Mouse (Mus musculus) skeletal muscle tissue, postnatal 0 days (tissue): Measurements from ENCODE around the gene Gnai2. TPM values are rescaled to one million over a fixed set of nuclear protein-coding genes. Genes with fewer than 3 reads are reported as not detected.

Experiments
- polyA plus RNA-seq: library from polyadenylated mRNA; unstranded; fragments of >200 nt; fragmentation: Nextera tagmentation; extraction: Ambion mirVana; gene quantifications from 2 replicates; pipeline ENCODE4 v1.2.1, GENCODE M21; 2015

Gnai2 gene
- polyA plus RNA-seq: 200 and 252 TPM in 2 replicates

DNA sequence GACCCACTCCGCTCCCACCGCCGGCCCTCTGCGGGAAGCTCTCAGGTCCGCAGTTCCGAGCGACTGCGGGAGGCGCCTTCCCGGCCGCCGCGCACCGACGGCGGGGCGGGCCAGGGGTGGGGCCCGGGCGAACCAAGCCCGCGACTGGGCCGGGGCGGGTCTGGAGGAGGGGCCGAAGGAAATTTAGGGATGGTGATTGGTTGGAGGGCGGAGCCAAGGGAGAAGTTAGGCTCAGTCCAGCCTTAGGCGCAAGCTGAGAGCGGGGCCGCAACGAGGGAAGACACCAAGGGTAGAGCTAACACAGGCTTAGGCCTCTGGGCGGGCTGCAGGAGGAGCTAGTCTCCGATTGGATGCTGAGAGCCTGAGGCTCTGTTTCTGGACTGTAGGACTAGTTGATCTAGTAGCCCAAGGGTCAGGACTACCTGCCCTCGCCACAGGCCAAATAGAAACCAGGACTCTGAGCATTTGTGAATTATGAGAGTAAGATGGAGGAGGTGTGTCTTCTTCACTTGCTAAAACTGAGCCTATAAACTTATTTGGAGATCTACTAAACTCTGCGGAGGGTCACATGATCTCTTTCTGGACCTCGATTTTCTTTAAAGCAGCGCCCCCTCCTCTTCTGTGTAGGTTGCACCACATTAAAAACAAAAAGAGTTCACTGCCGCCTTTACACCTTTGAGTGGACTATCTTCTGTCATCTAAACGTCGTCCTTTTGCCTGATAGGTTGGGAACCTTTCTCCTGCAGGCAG lies at the start of gene Gnai2:
Gnai2 (minus strand) TSS at position 89 of the 750 bp plus-strand sequence.

DNA sequence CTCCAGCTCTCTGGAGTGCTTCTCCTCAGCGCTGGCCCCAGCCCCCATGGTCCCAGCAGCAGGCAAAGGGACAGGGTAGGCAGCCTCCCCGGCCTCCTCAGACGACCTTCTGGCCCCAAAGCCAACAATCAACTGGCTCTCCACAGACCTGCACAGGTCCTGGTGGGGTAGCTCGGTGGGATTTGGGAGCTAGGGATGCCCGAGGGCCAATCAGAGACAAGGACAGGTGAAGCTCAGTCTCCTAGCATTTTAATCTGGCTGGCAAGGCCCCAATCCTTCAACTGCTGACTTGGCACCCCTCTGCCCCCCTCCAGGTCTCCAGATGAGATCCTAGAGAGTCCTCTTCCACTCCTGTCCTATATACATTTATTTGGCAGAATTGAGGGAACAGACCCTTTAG lies 44.3 kb upstream of the Gnai2 start, which contains the start of gene Gnat1:
Gnat1 (minus strand) TSS at position 212 of the 400 bp plus-strand sequence.

DNA sequence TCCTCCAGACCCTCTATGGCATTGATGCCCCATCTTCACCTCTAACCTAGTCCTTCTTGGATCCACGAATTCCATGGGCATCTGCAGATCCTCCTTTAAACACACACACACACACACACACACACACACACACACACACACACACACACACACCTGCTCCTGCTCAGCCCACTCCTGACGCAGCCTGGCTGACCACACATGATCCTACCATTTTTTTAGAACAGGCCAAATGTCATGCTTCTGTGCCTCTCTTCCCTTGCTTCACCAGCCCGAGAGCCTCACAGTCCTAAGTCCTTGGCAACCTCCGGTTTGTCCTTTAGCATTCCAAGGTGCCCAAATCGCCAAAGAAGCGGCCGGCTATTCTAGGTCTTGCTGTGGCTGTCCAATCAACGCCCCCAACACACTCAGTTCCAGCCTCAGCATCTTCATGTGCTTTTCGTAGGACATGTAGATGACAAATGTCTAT lies 34.3 kb upstream of the Gnai2 start, which contains the start of gene Slc38a3:
Slc38a3 (minus strand) TSS at position 51 of the 466 bp plus-strand sequence.

DNA sequence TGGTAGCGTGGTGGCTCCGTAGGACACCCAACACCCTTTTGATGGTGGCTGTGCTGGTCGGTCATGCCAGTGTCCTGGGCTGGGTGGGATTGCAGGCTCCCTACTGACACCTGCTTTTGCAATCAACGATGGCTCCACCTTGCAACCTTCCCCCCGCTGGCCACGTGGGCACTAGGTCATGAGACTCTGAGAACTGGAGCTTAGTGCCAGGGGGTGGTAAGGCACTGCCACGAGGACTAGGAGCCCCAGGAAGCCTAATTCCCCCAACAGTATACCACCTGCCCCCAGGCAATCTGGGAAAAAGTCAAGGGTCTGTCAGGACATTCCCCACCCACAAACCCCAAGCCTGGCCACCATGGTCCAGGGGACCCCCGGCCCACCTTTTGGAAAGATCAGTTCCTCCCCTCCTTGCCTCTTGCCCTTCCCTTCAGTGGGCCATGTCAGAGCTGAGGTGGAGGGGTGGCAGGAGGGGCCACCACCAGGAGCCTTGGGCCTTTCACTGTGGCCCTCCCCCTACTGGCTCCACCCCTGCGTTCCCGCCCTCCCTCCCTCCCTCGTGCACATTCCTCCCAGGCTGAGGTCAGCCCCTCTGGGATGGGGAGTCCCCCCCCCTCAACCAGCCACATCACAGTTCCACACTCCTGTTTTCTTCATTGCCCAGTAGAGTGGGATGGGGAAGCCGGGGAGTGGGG lies 26.3 kb downstream of the Gnai2 start, which contains the start of gene Sema3b:
Sema3b (minus strand) TSS at position 489 of the 692 bp plus-strand sequence.

DNA sequence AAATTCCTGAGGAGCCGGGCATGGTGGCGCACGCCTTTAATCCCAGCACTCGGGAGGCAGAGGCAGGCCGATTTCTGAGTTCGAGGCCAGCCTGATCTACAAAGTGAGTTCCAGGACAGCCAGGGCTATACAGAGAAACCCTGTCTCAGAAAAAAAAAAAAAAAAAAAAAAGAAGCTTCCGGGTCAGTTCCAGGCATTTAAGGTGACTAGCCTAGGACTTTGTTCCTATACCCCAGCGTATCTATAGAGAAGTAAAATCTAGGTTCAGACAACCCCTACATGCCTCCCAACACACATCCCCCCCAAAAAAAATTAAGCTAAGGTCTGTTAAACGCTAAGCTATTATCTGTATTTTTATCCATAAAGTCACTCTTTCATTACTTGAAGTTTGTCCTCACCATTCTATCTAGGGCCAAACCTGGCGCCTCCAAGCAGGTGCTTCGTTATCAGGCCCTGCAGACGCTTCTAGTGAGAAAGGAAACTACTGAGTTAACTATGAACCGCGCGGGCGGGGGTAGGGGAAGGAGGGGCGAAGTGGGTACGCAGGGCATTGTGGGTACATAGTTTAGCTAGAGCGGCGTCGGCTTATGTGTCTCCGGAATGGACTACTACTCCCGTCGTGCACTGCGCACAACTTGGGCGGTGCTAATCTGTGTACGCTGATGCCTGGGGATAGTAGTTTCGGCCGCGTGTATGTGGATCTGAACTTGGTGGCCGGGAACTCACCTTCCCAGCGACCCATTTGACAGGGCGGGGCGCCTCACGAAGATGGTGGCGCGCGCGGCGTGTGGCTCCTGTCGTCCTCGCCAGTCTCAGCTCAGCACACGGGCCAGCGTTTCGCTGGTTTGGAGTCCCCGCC lies 48.0 kb downstream of the Gnai2 start, which contains the start of gene Ifrd2:
Ifrd2 (plus strand) TSS at position 669 of the 859 bp plus-strand sequence.

DNA sequence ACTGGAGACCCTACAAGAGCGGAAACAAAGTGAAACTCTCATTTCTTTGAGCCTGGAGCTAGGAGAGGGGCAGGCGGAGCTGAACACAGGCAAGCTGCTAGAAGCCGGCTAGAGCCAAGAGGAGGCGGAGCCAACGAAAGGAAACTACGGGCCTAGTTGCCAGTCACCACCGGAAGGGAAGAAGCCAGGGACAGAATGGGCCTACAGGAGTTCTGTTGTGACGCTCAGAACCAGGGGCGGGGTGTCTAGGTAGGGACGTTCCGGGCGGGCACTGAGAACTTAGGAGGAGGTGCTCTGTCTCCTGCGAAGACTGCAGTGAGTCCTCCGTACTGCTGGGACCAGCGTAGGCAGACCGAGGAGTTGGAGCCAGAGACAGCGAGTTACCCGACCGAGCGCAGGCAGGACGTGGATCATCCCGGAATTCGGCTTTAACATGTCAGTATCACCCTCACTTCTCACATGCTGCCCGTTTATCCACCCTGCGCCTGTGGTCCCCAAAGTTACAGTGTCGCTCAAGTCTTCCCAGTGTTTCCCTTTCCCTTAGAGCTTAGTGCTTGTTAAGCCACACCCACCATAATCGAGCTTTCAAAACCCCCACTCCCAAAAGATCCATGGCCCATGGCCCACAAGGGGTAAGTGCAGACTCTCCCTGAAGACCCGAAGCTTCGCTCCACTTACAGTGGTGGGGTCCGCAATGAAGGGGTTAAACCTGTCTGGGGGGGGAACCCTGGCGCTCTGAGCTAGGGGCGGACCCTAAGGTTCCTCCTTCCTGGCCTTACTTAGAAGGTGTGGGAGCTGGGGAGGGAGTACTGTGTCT lies 54.5 kb downstream of the Gnai2 start, which contains the start of gene Hyal3:
Hyal3 (plus strand) TSS at position 318 of the 817 bp plus-strand sequence.

DNA sequence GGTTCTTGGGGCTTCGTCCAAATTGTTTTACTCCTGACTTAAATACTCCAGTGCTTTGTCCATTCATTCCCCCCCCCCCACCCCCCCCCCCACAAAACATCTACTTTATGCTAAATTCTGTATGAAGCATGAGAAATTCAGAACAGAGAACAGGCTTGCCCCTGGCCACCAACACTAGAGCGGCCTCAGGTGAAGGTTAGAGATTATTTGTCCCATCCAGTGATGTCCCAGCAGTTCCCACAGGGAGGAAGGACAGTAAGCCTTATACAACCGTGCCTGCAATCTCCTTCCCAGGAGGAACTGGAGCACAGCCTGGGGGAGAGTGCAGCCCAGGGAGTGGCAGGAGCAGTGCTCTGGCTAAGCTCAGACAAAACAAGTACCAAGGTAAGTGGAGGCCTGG lies 56.6 kb downstream of the Gnai2 start, which contains the start of gene Naa80:
Naa80 (plus strand) TSS at position 301 of the 400 bp plus-strand sequence.

DNA sequence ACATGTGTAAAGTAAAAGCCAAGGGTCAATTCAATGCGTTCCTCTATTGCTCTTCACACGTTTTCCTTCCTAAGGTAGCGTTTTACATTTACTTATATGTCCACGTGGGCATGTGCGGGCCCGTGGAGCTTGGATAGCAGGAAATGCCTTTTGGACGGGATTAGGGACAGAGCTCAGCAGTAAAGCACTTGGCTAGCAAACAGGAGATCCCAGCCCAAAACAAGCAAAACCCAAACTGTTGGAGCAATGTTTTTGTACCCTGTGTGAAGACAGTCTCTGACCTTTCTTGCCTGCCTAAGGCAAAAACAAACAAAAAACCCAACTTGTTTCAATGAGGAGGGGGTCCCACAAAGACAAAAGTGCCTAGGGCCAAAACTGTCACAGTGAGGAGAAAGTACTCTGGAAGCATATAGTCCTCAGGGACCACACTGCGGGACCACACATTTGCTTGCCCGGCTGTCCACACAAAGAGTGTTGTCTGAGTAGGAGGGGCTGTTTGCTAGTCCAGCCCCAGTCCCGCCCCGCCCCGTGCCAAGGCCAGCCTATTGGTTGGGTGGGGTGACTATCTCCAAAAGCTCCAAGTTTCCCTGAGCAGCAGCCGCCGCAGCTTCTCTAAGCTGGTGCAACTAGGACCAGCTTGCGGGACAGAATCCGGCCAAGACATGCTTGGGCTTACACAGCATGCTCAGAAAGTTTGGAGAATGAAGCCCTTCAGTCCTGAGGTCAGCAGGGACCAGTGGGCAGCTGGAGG lies 58.6 kb downstream of the Gnai2 start, which contains the start of gene Hyal1:
Hyal1 (plus strand) TSS at position 571 of the 751 bp plus-strand sequence.

DNA sequence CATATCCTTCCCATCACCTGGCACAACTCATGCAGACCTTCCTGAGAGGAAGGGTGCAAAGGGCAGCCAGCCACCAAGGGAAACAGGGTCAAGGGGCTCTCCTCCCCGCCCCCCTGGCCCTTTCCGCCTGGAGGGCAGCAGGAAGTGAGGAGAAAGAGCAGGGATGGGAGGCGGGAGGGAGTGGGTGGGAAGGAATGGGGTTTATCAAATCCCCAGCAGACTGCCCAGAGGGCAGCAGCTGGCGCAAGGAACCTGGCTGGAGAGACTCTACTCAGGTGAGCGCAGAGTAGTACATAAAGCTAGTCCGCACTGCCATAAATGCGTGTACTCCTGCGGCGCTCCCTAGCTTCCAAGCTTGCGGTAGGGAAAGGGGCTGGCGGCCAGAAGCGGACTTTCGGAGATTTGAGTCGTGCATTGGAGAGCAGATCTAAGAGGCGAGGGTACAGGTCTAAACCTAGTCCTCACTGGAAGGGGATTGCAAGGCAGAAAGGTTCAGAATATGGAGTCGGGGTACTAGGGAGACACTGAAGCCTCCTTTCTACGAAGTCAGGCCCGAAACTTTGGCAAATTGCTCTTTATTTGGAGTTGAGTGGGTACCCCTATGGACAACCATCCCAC lies 67.4 kb downstream of the Gnai2 start, which contains the start of gene Hyal2:
Hyal2 (plus strand) TSS at position 244 of the 618 bp plus-strand sequence.

Other genes with a start within 250 kb of the Gnai2 start
- gene Cacna2d2, start 235.8 kb downstream of the Gnai2 start, polyA plus RNA-seq: 0.15 and 0.21 TPM in 2 replicates
- gene Tmem115, start 101.4 kb downstream of the Gnai2 start, polyA plus RNA-seq: 33.1 and 36.2 TPM in 2 replicates
- gene Cyb561d2, start 93.2 kb downstream of the Gnai2 start, polyA plus RNA-seq: 8.3 and 10.3 TPM in 2 replicates
- 15.7 and 18.0 TPM in 2 replicates for gene Nprl2, start 93.1 kb downstream of the Gnai2 start, polyA plus RNA-seq
- 0.33 TPM in 1 of 2 replicates, not detected in the other for gene Zmynd10, start 88.1 kb downstream of the Gnai2 start, polyA plus RNA-seq
- 33.8 and 39.4 TPM in 2 replicates for gene Rassf1, start 83.8 kb downstream of the Gnai2 start, polyA plus RNA-seq
- 34.6 and 34.7 TPM in 2 replicates for gene Tusc2, start 72.1 kb downstream of the Gnai2 start, polyA plus RNA-seq
- gene Hyal2, start 67.4 kb downstream of the Gnai2 start, polyA plus RNA-seq: 36.3 and 38.8 TPM in 2 replicates
- 4.3 and 5.2 TPM in 2 replicates for gene Hyal1, start 58.4 kb downstream of the Gnai2 start, polyA plus RNA-seq
- gene Naa80, start 56.5 kb downstream of the Gnai2 start, polyA plus RNA-seq: 18.0 and 18.3 TPM in 2 replicates
- gene Hyal3, start 54.5 kb downstream of the Gnai2 start, polyA plus RNA-seq: 0.24 and 0.34 TPM in 2 replicates
- gene Ifrd2, start 47.7 kb downstream of the Gnai2 start, polyA plus RNA-seq: 32.7 and 34.9 TPM in 2 replicates
- gene Sema3b, start 26.1 kb downstream of the Gnai2 start, polyA plus RNA-seq: 24.9 and 27.5 TPM in 2 replicates
- 1.5 and 2.5 TPM in 2 replicates for gene Slc38a3, start 34.2 kb upstream of the Gnai2 start, polyA plus RNA-seq
- gene Gnat1, start 44.3 kb upstream of the Gnai2 start, polyA plus RNA-seq: 0.32 and 1.1 TPM in 2 replicates
- gene Sema3f, start 75.1 kb upstream of the Gnai2 start, polyA plus RNA-seq: 2.2 and 2.3 TPM in 2 replicates
- 66.5 and 71.1 TPM in 2 replicates for gene Rbm5, start 135.6 kb upstream of the Gnai2 start, polyA plus RNA-seq
- gene Rbm6, start 237.9 kb upstream of the Gnai2 start, polyA plus RNA-seq: 24.1 and 26.4 TPM in 2 replicates